Mouse (Mus musculus): ENCODE measurements around the gene Syt1. TPM values are rescaled to one million over a fixed set of nuclear protein-coding genes. Genes with fewer than 3 reads are reported as not detected.

The Syt1 gene
- total RNA-seq, 4 experiments from 2014 or later: 0.07 to 0.21 (median 0.17) TPM

- DNase-seq (ENCODE audit: low spot score in 2 of 2): no peak
Measured at GRCm38 (mm10) chr10:108886781-108887180, 124.0 kb downstream of the Syt1 start.

- DNase-seq (ENCODE audit: low spot score in 2 of 2): no peak
Measured at GRCm38 (mm10) chr10:108885769-108886168, 125.0 kb downstream of the Syt1 start.

GRCm38 (mm10) chr10:108884520-108884919 is 126.3 kb downstream of the Syt1 start:
- DNase-seq (ENCODE audit: low spot score in 2 of 2): no peak

GRCm38 (mm10) chr10:108880372-108880771 is 130.4 kb downstream of the Syt1 start:
- DNase-seq (ENCODE audit: low spot score in 2 of 2): no peak

- DNase-seq (ENCODE audit: low spot score in 2 of 2): no peak
Measured at GRCm38 (mm10) chr10:108875730-108876129, 135.1 kb downstream of the Syt1 start.

GRCm38 (mm10) chr10:108874687-108875086 is 136.1 kb downstream of the Syt1 start:
- no peak for DNase-seq (ENCODE audit: low spot score in 2 of 2)

GRCm38 (mm10) chr10:108872359-108872758 is 138.4 kb downstream of the Syt1 start:
- DNase-seq (ENCODE audit: low spot score in 2 of 2): no peak

- DNase-seq (ENCODE audit: low spot score in 2 of 2): no peak
Measured at GRCm38 (mm10) chr10:108870586-108870985, 140.2 kb downstream of the Syt1 start.

- peak; percentile 3 to 12 for DNase-seq (ENCODE audit: low spot score in 2 of 2)
Measured at GRCm38 (mm10) chr10:108868136-108868535, 142.6 kb downstream of the Syt1 start.

GRCm38 (mm10) chr10:108867202-108867601 is 143.6 kb downstream of the Syt1 start:
- no peak for DNase-seq (ENCODE audit: low spot score in 2 of 2)

- no peak for DNase-seq (ENCODE audit: low spot score in 2 of 2)
Measured at GRCm38 (mm10) chr10:108865586-108865985, 145.2 kb downstream of the Syt1 start.

GRCm38 (mm10) chr10:108855986-108856385 is 154.8 kb downstream of the Syt1 start:
- no peak for DNase-seq (ENCODE audit: low spot score in 2 of 2)

- no peak for DNase-seq (ENCODE audit: low spot score in 2 of 2)
Measured at GRCm38 (mm10) chr10:108852757-108853156, 158.0 kb downstream of the Syt1 start.

GRCm38 (mm10) chr10:108837434-108837833 is 173.3 kb downstream of the Syt1 start:
- no peak for DNase-seq (ENCODE audit: low spot score in 2 of 2)

GRCm38 (mm10) chr10:108832248-108832647 is 178.5 kb downstream of the Syt1 start:
- no peak for DNase-seq (ENCODE audit: low spot score in 2 of 2)

- no peak for DNase-seq (ENCODE audit: low spot score in 2 of 2)
Measured at GRCm38 (mm10) chr10:108831801-108832200, 179.0 kb downstream of the Syt1 start.

GRCm38 (mm10) chr10:108822273-108822672 is 188.5 kb downstream of the Syt1 start:
- no peak for DNase-seq (ENCODE audit: low spot score in 2 of 2)

GRCm38 (mm10) chr10:108815339-108815738 is 195.4 kb downstream of the Syt1 start:
- DNase-seq (ENCODE audit: low spot score in 2 of 2): no peak

GRCm38 (mm10) chr10:108804380-108804779 is 206.4 kb downstream of the Syt1 start:
- peak in 1 of 2 experiments; percentile 9 for DNase-seq (ENCODE audit: low spot score in 2 of 2)

GRCm38 (mm10) chr10:108800776-108801175 is 210.0 kb downstream of the Syt1 start:
- DNase-seq (ENCODE audit: low spot score in 2 of 2): no peak

- no peak for DNase-seq (ENCODE audit: low spot score in 2 of 2)
Measured at GRCm38 (mm10) chr10:108798826-108799225, 212.0 kb downstream of the Syt1 start.

- no peak for DNase-seq (ENCODE audit: low spot score in 2 of 2)
Measured at GRCm38 (mm10) chr10:108782817-108783216, 228.0 kb downstream of the Syt1 start.

- DNase-seq (ENCODE audit: low spot score in 2 of 2): no peak
Measured at GRCm38 (mm10) chr10:108780614-108781013, 230.2 kb downstream of the Syt1 start.

GRCm38 (mm10) chr10:108776735-108777134 is 234.0 kb downstream of the Syt1 start:
- no peak for DNase-seq (ENCODE audit: low spot score in 2 of 2)
